Mouse (Mus musculus) gastrocnemius, adult 18-20 months (tissue): ENCODE data around the gene Spire2. TPM values are rescaled to one million over a fixed set of nuclear protein-coding genes. Genes with fewer than 3 reads are reported as not detected.
"Not testable (repeated sequence)": the region's sequence is repeated elsewhere in the genome, so short reads cannot be mapped to it uniquely, and the experiment has no call there.

Experiments
- DNase-seq: peaks from one replicate; pipeline ENCODE4 v3.0.0; 2021; ENCODE audit warnings: low spot score
- total RNA-seq, 2 experiments: library from RNA; stranded (reverse); gene quantifications; 2 replicates each; pipeline ENCODE4 v1.2.3; 2021

Gene Spire2
- total RNA-seq, 2 experiments from 2014 or later = 0.09 TPM; not detected in 1

DNA sequence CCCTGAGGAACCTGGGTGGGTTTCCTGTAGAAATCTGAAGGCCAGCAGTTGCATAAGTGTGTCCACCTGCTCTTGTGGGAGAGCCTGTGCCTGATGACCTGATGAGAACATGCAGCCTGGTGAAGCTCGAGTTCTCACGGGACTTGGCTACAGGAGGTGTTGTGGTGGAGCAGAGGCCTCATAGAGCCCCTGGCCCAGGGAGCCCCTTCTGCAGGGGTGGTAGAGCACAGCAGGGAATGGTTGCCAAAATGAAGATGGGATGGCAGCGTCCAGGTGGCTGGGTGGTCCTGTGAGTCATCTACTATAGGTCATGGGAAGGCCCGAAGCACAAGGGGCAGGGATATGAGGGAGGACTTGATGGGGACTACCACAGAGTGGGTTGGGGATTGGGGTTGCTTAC lies 49.2 kb downstream of the Spire2 start:
- DNase-seq = no peak

DNA sequence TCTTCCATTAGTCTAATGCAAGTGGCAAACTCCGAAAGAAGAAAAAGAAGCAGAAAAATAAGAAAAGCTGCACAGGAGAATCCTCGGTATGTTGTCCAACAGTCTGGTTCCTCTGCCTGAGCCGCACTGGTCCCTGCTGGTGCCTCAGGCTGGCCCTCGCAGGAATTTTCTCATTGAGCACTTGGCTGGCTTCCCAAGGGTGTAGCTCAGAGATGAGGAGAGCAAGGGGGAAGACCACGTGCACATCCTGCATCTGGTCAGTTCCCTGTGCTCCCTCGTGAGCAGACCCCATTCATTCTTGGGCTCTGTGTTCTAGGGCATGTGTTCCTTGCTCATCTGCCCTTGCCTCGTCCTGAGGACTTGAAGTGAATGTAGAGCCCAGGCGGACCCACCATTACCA lies 50.0 kb downstream of the Spire2 start:
- no peak for DNase-seq

DNA sequence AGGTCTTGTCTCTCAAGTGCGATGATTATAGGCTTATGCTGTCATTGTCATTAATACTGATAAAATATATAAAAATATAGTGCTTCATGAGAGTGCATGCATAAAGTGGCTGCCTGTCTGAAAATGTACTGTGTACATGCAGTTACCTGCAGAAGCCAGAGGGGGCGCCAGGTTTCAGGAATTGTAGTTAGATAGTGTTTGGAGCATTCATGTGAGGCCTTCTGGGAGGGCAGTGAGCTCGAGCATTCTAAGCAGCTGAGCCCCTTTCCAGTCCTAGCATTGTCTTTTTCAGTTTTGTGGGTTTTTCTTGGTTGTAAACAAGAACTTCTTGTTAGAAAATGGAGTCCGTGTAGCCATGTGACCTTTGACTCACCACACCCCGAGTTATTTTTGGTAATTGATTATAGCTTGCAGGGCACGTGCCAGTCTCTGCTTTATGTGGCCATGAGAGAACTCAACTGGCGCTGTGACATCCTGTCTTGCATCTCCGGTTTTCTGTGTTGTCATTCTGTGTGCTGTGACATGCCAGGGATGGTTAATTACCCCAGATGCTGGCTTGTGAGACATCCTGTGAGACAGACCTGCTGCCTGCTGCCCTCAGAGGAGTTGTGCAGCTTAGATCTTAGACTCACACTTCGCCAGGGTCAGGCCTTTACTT lies 52.5 kb downstream of the Spire2 start:
- DNase-seq = no peak

DNA sequence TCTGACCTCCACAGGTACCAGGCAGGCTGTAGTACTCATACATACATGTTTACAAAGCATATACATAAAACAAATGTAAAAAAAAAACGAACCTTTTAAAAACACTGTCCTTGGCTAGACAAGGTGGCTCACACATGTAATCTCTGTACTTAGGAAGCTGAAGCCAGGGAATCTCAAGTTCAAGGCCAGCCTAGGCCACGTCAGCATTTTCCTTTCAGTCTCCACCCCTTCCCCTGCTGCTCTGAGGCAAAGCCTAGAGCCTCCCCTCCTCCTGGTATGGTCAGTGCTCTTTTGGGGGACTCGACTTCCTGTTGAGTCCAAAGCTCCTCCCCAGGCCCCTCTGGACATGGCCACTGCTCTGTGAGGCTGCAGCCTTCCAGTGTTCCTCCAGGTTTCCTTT lies 54.5 kb downstream of the Spire2 start:
- DNase-seq = no peak

DNA sequence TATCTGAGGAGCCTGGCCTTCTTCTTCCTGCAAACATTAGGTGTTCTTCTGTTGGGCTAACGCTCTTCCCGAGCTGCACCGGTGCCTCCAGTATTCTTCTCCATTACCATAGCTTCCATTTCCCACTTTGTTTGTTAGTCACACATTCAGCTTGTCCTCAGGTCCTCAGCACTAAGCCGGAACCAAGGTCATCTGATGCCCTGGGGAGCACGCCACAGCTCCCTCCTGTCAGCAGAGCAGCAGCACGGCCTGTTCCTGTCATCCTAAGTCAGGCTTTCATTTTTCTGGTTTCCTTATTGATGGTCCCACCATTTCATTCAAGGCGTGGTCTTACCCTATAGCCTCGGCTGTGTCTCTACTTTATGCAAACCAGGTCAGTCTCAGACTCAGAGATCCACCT lies 55.3 kb downstream of the Spire2 start:
- no peak for DNase-seq

DNA sequence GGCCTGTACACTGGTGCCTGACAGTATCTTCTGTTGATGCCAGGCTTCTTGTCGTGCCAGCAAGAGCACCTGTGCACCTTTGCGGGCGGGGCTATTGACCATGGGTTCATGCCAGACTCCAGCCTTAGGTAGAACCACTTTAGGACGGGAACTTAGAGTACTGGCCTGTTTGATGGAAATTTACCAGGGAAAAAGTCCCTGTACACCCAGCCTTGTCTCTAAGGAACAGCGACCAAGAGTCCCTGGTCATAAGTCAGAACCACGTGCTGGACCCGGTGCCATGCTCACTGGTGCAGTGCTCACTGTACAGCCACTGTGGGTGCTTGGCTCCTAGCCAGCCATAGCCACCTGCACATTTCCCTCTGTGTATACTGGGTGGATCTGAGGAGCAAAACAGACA lies 56.5 kb downstream of the Spire2 start:
- DNase-seq = no peak

DNA sequence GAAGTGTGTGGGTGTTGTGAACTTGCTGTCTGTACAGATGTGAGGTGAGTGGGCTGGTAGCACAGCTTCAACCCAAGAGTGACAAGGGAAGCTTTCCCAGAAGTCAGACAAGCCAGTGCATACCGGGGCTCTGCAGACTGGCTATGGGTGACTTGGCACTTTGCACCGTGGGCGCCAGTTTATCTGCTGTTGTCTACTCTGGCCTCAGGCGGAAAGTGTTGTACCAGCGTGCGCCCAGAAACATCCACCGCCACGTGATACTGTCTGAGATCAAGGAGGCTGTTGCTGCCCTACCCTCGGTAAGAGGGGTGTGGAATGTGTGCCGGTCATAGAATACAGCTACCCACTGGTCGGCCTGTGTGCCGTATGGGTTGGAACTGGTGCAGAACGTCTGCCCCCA lies 65.8 kb downstream of the Spire2 start:
- no peak for DNase-seq

DNA sequence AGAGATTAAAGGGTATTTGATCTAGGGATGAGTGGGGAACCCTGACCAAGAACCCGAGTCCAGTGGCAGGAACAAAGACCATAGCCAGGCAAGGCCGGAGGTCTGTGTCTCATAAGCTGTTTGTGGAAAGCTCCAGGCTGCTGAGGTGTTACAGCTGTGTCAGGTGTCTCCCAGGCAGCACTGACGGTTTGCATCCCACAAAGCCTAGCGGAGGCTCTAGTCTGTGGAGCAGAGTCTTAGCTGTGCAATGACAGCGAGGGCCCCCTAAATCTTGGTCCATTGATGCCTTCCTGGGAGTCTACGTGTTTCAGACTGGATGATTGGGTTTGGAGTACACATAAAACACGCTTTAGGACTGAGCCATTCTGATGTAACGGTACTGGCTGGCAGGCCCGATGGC lies 69.4 kb downstream of the Spire2 start:
- no peak for DNase-seq

DNA sequence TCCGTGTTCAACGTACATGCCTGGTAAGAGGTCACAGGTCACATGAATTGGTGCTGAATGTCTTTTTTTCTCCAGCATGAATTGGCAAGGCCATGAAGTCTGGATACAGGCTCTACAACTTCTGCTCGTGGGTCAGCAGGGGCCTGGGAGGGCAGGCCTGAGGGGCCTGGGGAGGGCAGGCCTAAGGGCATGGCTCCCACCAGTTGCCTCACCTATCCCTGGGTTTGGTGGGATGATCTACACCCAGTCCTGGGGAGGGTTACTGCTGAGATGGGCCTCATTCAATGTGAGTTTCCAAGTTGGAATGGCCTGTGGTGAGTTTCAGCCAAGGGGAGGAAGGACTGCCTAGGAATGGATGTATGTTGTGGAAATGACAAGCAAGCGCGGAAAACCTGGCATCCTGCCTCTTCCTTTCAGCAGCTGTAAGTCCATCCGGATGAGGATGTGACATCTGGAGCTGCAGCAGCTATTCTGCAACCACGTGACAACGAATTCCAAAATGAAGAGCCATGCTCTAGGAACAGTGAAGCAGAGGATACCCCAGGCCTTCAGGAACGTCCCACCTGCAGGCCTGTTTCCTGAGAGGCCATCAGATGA lies 70.3 kb downstream of the Spire2 start:
- no peak for DNase-seq

DNA sequence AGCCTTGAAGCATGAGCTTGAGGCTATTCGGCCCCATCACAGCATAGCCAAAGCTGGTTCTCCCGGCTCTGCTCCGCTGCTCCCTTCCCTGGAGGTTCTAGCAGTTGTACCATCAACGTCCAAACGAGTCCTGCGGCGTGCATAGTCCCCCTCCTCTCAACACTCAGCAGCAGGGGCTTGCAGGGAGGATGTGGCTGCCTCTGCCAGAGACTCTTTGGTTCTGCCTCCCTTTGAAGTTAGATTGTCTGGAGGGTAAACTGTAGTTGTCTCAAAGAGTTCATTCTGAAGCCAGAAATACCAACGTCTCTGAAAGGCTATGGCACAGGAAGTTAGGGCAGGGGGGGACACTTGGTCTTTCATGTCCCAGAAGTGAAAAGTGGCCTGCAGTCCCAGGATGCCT lies 72.0 kb downstream of the Spire2 start:
- DNase-seq = no peak

DNA sequence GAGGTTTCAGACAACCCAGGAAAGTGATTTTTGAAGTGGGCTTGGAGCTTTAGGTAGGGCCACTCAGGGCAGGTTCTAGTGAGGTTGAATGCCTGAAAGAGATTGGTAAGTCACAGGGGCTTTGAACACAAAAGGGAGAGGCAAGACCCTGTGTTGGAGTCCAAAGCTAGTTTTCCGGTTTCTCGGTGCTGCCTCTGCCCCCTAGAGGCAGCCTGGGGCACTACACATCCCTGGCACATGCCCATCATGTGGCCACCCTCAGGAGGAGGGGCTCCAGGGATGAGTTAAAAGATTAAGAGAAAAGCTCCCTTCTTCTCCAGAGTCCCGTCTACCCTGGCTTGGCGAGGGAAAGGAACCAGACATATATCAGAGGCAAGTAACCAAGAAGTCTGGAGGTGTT lies 74.3 kb downstream of the Spire2 start, which contains the start of gene Mc1r:
TSS of gene Mc1r (plus strand) at position 322 of the 400 bp plus-strand sequence.
- peak; percentile 59 for DNase-seq

DNA sequence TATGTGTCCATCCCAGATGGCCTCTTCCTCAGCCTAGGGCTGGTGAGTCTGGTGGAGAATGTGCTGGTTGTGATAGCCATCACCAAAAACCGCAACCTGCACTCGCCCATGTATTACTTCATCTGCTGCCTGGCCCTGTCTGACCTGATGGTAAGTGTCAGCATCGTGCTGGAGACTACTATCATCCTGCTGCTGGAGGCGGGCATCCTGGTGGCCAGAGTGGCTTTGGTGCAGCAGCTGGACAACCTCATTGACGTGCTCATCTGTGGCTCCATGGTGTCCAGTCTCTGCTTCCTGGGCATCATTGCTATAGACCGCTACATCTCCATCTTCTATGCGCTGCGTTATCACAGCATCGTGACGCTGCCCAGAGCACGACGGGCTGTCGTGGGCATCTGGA lies 75.1 kb downstream of the Spire2 start:
- no peak for DNase-seq

DNA sequence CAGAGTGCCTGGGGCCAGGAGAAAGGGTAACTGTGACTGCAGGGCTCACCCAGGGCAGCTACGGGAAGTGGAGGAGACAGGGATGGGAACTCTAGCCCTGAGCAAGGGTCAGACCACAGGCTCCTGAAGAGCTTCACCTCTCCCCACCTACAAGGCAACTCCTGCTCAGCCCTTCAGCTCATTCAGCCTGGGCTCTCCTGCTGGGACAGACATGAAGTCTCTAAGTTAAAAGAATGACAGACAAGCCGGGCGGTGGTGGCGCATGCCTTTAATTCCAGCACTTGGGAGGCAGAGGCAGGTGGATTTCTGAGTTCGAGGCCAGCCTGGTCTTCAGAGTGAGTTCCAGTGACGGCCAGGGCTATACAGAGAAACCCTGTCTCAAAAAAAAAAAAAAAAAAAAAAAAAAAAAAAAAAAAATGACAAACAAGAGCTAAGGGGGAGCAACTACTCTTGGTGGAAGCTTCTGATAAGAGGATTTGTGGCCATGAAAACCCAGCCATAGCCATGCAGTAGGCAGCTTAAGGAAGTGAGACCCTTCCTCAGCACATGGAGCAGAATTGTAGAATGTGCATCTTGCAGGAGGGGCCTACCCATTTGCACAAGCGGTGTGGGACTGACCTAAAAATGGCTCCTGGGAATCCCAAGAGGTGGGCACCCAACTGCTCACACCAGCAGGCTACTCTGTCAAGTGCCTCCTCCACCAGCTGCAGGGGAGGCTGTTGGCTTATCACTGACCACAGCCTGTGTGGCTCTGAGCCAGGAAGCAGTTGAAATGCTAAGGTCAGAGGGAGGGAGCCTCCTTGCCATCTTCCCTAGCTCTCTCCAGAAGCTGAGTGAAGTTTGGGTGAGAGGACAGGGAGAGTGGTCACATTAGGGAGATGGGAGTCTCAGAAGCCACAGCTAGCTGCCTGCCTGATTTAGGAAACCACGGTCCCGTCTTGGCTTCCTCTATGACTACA lies 76.4 kb downstream of the Spire2 start:
- DNase-seq = no peak

DNA sequence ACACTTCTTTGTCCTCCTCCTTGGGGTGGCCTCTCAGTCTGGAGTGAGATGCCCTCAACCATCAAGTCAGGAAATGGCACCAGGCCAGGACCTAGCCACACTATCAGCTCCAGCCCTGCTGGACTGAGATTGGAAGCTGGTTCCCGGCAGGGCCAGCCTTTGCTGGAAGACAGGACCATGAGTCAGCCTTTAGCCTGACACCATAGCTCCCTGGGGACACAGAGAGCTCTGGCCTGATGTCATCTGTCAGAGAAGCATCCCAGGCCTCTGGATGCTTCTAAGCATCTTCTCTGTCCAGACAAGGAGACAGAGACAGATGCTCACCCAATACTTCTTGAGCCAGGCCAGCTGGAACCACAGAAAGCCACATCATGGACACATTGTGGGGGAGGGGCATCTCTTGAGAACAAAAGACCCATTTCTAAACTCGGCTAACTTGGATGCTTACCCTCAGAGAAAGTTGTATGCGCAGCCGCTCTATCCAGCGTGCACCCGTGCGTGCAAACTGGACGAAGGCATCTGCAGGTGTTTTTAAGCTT lies 77.6 kb downstream of the Spire2 start:
- DNase-seq = peak; percentile 42

DNA sequence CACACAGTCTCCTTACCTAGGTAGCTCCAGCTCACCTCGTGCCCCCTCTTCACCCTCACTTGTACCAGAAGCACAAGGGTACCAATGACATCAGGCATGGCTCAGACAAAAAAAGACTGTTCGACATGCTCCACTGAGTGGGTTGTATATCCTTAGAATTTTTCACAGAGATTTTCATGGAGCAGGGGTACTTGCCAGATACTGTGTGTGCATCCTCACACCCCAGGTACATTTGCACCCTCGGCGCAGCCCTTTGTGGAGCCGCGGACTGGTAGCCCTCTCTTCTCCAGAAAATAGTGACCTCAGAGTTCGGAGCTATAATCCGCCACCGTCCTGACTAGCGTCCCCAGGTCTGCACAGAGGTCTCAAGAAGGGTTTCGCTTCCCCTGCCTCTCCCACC lies 78.3 kb downstream of the Spire2 start:
- no peak for DNase-seq

DNA sequence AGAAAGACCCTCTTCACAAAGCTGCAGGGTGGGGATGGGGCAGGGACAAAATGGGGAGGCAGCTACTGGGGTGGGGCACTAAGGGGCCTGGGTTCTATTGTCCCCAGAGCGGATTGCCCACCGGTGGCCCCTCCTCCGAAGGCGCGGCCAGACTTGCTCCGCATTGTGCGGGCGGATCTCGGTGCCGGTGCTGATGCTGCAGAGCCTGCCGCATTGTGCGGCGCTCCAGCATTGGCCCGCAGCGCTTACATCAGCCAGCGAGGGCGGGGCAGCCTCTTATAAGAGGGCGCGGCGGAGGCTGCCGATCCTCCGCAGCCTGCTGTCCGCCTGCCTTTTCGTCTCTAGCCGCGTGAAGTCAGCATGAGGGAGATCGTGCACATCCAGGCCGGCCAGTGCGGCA lies 78.7 kb downstream of the Spire2 start, which contains the start of gene Tubb3:
TSS of gene Tubb3 (plus strand) at position 179 of the 400 bp plus-strand sequence.
- peak; percentile 27 for DNase-seq

DNA sequence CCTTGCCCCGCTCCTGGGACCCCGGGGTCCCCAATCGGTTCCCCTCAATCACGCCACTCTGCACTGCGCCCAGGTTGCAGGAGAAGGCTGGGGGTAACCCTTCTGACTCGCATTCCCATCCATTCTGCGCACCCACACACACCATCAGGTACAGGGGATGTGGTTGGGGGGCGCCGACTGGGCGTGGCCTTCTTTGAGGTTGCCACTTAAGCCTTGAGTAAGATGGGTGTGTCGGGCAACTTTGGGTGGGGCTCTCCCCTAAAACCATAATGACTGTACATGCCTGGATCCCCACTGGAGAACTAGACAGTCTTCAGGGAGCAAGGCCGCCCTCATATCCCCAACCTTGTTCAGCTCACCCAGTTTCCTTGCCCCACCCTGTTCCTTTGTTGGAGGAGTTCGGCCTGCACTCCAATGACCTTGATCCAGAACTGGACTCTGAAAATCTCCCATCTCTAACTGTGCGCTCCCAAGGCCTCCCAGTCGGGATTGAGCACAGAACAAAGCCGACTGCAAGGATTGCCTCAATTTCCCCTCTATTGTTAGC lies 79.3 kb downstream of the Spire2 start:
- DNase-seq = no peak

DNA sequence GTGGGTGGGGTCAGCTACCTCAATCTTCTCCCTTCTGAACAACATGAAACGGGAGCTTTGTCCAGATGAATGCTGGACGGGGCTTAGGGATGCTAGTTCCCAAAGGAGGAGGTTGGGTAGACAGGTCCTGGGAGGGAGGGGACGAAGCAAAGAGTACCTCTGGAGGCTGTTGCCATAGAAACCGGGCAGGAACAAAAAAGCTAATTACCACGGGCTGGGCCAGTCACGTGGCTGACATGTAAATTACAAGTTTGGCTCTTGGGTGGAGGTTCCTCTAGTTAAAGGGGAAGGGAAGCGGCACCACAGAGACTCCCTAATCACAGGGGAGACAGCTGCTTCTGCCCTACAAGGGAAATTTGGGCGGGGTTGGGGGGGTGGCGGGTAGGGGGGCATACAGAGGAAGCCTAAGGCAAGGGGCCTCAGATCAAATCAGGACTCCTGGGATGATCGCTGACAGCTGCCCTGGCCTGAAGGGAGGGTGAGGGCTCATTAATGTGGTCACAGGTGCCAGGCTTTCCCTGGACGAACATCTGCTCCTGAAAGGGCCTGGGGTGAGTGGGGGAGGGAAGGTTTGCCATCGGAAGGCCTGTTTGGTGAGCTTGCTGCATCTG lies 80.2 kb downstream of the Spire2 start:
- DNase-seq = no peak

DNA sequence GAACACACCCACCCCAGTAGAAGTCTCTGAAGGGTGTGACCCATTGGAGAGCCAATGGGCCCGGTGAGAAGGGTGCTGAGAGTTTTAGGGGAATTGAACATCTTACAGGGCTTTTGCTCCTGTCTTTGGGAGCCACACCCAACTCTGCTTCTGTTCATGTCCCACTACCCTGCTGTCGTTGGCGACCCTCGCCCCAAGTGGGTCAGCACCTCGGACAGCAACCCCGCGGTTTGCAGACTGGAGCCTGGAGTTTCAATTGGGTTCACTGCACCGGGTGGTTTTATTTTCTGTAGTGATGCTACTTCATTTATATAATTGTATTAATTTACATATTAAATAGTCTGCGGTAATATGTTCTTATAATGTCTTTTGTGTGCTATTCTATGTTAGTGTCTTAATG lies 81.7 kb downstream of the Spire2 start:
- no peak for DNase-seq

DNA sequence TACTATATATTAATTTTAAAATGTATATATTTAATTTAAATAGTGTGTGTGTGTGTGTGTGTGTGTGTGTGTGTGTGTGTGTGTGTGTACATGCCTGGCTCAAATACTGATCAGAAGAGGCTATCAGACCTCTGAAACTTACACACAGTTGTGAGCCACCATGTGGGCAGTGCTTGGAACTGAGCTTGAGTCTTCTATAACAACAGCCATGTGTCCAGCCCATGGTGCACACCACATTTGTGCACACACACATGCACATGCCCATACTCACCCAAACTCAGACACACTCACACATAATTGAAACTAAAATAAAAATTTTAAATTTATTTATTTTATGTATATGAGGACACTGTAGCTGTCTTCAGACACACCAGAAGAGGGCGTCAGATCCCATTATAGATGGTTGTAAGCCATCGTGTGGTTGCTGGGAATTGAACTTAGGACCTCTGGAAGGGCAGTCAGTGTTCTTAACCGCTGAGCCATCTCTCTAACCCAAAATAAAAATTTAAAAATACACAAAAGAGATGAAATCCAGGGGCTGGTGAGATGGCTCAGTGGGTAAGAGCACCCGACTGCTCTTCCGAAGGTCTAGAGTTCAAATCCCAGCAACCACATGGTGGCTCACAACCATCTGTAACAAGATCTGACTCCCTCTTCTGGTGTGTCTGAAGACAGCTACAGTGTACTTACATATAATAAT lies 82.6 kb downstream of the Spire2 start:
- DNase-seq = not testable (repeated sequence)
